Mouse (Mus musculus) heart, adult 2 months (tissue): ENCODE results near the gene Polr3h. TPM values are rescaled to one million over a fixed set of nuclear protein-coding genes. Genes with fewer than 3 reads are reported as not detected.
A peak's percentile ranks its signal among the peaks of the same experiment; 100 is the strongest.

ENCODE experiments used
- DNase-seq, 2 experiments: peaks; one replicate each; pipeline ENCODE4 v3.0.0; 2021
- H3K27ac ChIP-seq: fragments of 200-600 bp; 2 replicates; pipeline ENCODE4 v1.8.1; 2022
- H3K27me3 ChIP-seq: fragments of 200-500 bp; 2 replicates; pipeline ENCODE4 v1.6.1; 2012; ENCODE audit warnings: mild to moderate bottlenecking, low read length, inconsistent platforms, mixed read lengths; ENCODE audit not compliant: control insufficient read depth, insufficient read depth
- H3K36me3 ChIP-seq: fragments of 200-500 bp; 2 replicates; pipeline ENCODE4 v1.6.1; 2012; ENCODE audit warnings: low read length, inconsistent platforms; ENCODE audit not compliant: control insufficient read depth, insufficient read depth
- H3K4me1 ChIP-seq: fragments of 200-500 bp; 2 replicates; pipeline ENCODE4 v1.6.1; 2011; ENCODE audit warnings: low read length; ENCODE audit not compliant: control insufficient read depth, insufficient read depth
- H3K4me3 ChIP-seq: fragments of 200-600 bp; 2 replicates; pipeline ENCODE4 v1.8.1; 2022
- H3K79me2 ChIP-seq: fragments of 200-500 bp; replicated peaks from 2 replicates; pipeline ENCODE4 v1.6.1; 2012; ENCODE audit warnings: mild to moderate bottlenecking, inconsistent platforms, low read length, moderate library complexity, mixed read lengths; ENCODE audit not compliant: control insufficient read depth, insufficient read depth
- H3K9ac ChIP-seq: fragments of 200-500 bp; 2 replicates; pipeline ENCODE4 v1.6.1; 2012; ENCODE audit warnings: low read depth, mild to moderate bottlenecking, control low read depth, inconsistent platforms, low read length, mixed read lengths
- CTCF ChIP-seq: fragments of 200-600 bp; IDR thresholded peaks from 2 replicates; pipeline ENCODE4 v1.8.1; 2022; ENCODE audit warnings: antibody characterized with exemption, mild to moderate bottlenecking, moderate library complexity
- EP300 ChIP-seq: fragments of 200-500 bp; IDR thresholded peaks from 2 replicates; pipeline ENCODE4 v1.6.1; 2011; ENCODE audit warnings: low read depth, low read length, control low read depth; ENCODE audit not compliant: insufficient read depth
- POLR2A ChIP-seq: fragments of 200-500 bp; IDR thresholded peaks from 2 replicates; pipeline ENCODE4 v1.6.1; 2011; ENCODE audit warnings: mild to moderate bottlenecking, low read depth, low read length, control low read depth; ENCODE audit not compliant: insufficient read depth
- WGBS: fragments of 180-500 bp; shearing (Covaris S2); methylation state at CpG from one replicate; pipeline ENCODE4 v1.1.7; 2018; 5-methylcytosine and 5-hydroxymethylcytosine counted together
- intact Hi-C: fragments of 180-260 bp; cut with DNase I; formaldehyde crosslinking; loops from one replicate; pipeline ENCODE4 v1.15.1; 2025
- polyA plus RNA-seq: library from polyadenylated mRNA; depleted of rRNA; stranded (reverse); fragments of >200 nt; gene quantifications from 2 replicates; pipeline ENCODE4 v1.2.3, GENCODE M21; 2012
- total RNA-seq, 2 experiments: library from RNA; stranded (reverse); gene quantifications; 2 replicates each; pipeline ENCODE4 v1.2.3; 2021

Gene Polr3h
- total and polyA plus RNA-seq, 3 experiments: 5.9 to 8.1 (median 7.2) TPM

DNA sequence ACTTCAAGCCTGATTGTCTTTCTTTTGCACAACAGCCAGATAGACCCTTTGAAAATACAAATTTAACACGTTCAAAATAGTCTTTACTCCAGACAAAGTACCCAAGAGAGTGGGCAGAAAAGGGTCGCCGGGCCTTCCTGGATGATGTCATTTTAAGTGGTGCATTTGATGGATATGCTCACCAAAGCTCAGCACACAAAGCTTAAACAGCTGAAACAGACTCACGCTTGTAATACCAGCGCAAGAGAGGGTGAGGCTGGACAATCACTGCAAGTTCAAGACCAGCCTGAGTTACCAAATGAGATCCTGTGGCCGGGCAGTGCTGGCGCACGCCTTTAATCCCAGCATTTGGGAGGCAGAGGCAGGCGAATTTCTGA lies 394 bp upstream of the Polr3h start:
- Histone ChIP-seq H3K9ac (no peak overlapping the region), H3K4me3 (no peak overlapping the region; the same call in 1 of the 2 replicates), H3K79me2 (no peaks in the 10 kb centered on the region), H3K36me3 (no peaks in the 10 kb centered on the region), H3K27ac (no peak overlapping the region), H3K4me1 (peaks cover 6% of the 10 kb centered on the region), H3K27me3 (no peaks in the 10 kb centered on the region)
- intact Hi-C loops: loop anchor here (1.0 to 10.0 kb wide), 2 partner anchors 34 to 198 kb away; partner anchors contain the start of genes Ccdc134 and Pmm1
- WGBS: 41% methylated on average over 9 of the region's 9 CpGs
- no peak for TF ChIP-seq POLR2A
- DNase-seq: no peak

DNA sequence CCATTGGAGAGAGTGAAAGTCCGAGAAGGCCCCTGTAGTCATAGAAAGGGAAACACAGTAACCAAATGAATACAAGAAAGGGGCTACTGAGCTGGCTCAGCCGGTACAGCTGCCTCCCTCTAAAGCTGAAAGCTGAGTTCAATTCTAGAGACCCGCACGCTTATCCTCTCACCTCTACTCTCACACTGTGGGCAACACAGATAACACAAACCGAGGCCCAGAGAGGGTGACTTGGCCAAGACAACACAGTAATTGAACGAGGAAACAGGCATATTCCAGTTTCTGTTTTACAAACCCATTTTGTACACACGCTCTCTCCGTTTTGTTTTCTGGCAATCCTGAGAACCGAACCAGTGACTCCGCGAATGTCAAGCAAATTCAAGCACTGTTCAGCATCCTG lies 1.1 kb downstream of the Polr3h start:
- H3K36me3 ChIP-seq: no peaks in the 10 kb centered on the region
- H3K9ac ChIP-seq: no peak overlapping the region
- TF ChIP-seq POLR2A (no peak), EP300 (no peak), CTCF (no peak)
- intact Hi-C loops: loop anchor here (2.0 to 10.0 kb wide), 2 partner anchors 54 to 200 kb away; partner anchors contain the start of genes Ccdc134 and Phf5a
- H3K27ac ChIP-seq: no peak overlapping the region
- no peak for DNase-seq
- H3K79me2 ChIP-seq: no peaks in the 10 kb centered on the region
- H3K4me1 ChIP-seq: peaks cover 7% of the 10 kb centered on the region
- peak overlapping the region; percentile 66; the same call in 1 of the 2 replicates for H3K4me3 ChIP-seq
- no peaks in the 10 kb centered on the region for H3K27me3 ChIP-seq
- 85% methylated on average over 11 of the region's 11 CpGs for WGBS

DNA sequence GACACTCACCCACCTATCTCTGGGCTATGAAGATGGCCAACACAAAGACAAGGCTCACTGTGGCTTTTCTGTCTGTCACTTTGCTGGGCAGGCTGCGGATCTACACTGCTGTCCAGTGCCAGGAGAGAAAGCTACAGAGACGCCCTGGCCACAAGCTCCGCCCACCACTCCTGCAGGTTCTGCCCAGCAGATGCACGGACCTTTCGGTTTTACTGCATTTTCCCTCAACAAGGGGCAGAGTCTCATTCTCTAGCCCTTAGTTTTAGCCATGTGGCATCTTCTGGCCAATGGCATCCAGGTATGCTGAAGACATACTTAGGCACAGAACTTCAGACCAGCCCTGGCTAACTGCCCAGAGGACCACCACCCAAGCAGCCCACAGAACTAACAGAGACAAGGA lies 4.8 kb downstream of the Polr3h start:
- intact Hi-C loops: loop anchor here (10.0 kb wide), 1 partner anchor 204 kb away; the partner anchor contains the start of gene Ccdc134
- WGBS: 58% methylated on average over 5 of the region's 5 CpGs
- H3K9ac ChIP-seq: no peak overlapping the region
- H3K36me3 ChIP-seq: no peaks in the 10 kb centered on the region
- no peak overlapping the region for H3K27ac ChIP-seq
- H3K4me3 ChIP-seq: no peak overlapping the region
- DNase-seq: no peak
- H3K79me2 ChIP-seq: no peaks in the 10 kb centered on the region
- peaks cover 5% of the 10 kb centered on the region for H3K4me1 ChIP-seq
- no peaks in the 10 kb centered on the region for H3K27me3 ChIP-seq
- TF ChIP-seq CTCF (no peak), POLR2A (no peak), EP300 (no peak)

DNA sequence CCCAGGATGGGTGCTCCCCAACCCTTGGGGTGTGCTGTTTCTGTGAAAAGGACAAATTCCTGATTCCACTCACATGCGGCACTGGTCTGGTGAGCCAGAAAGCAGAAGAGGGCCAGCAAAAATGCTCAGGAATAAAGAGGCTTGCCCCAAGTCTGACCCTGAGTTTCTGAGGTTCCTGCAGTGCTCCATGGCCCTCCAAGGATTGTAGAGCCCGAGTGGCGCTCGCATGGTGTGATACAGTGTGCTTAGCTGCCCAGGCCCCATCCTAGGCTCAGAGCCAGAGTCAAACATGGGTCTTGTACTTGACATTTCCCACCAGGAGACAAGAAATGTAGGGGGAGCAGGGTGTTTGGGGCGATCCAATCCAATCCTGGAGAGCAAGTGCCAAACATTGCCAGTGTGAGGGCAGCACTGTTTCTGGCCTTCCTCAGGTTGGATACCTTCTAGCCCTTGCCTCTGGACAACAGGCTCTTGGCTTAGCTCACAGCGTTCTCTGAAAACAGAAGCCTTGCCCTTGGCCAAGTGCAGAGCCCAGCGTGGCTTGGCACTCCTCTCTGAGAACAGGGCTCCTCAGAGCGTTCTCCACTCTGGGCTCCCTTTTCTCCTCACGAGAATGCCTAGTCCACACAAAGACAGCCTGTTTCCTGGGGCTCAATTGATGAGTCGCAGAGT lies 5.4 kb downstream of the Polr3h start:
- Histone ChIP-seq H3K9ac (no peak overlapping the region), H3K36me3 (no peaks in the 10 kb centered on the region), H3K4me3 (no peak overlapping the region), H3K27me3 (no peaks in the 10 kb centered on the region), H3K79me2 (no peaks in the 10 kb centered on the region), H3K4me1 (peaks cover 5% of the 10 kb centered on the region), H3K27ac (no peak overlapping the region)
- WGBS: 73% methylated on average over 10 of the region's 10 CpGs
- intact Hi-C loops: loop anchor here (10.0 kb wide), 1 partner anchor 204 kb away; the partner anchor contains the start of gene Ccdc134
- no peak for TF ChIP-seq POLR2A
- TF ChIP-seq EP300: no peak
- TF ChIP-seq CTCF: no peak
- DNase-seq: no peak

DNA sequence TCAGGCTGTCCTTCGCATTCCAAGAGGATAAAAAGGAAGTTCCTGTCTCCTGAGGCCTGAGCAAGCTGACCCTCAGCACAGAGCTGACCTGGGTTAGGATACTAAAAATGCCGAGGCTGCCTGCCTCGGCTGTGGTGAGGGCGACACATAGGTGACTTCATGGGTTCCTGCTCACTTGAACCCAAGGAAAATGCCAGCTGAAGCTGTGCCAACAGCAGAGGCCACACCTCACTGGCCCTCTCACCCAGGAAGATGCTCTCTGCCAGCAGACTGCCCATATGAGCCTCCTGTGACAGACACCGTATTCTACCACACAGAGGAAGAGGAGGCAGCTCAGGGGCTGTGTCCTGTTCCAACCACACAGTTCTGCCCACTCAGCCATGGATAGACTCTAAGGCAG lies 7.0 kb downstream of the Polr3h start:
- DNase-seq: no peak
- Histone ChIP-seq H3K27me3 (no peaks in the 10 kb centered on the region), H3K36me3 (no peaks in the 10 kb centered on the region), H3K4me3 (no peak overlapping the region), H3K9ac (no peak overlapping the region), H3K27ac (no peak overlapping the region), H3K4me1 (0 out of 2 replicates have a peak, but pooled peaks cover 1% of the 10 kb centered on the region), H3K79me2 (no peaks in the 10 kb centered on the region)
- WGBS: 39% methylated on average over 5 of the region's 5 CpGs
- TF ChIP-seq EP300: no peak
- TF ChIP-seq CTCF: no peak
- TF ChIP-seq POLR2A: no peak
- intact Hi-C loops: no loop called here
